Mouse (Mus musculus) hindbrain, embryonic 11.5 days (tissue): Measurements from ENCODE around the gene Smpdl3a. TPM values are rescaled to one million over a fixed set of nuclear protein-coding genes. Genes with fewer than 3 reads are reported as not detected.

Source experiments
- ATAC-seq: fragments of 200-750 bp; cut with Nextera tagmentation; 2 replicates; pipeline ENCODE4 v1.8.0; 2017; ENCODE audit warnings: mild to moderate bottlenecking, moderate TSS enrichment, moderate library complexity; ENCODE audit not compliant: low FRiP score
- DNase-seq: peaks from one replicate; pipeline ENCODE4 v3.0.0-alpha.2; 2015; ENCODE audit warnings: low spot score
- H3K27ac ChIP-seq: fragments of 300-500 bp; sonication (generic); 2 replicates; pipeline ENCODE4 v1.5.1; 2014; ENCODE audit warnings: mild to moderate bottlenecking, low read depth, low read length
- H3K27me3 ChIP-seq: fragments of 300-500 bp; sonication (generic); 2 replicates; pipeline ENCODE4 v1.6.1; 2014; ENCODE audit warnings: mild to moderate bottlenecking, low read length, moderate library complexity, mixed read lengths; ENCODE audit not compliant: control insufficient read depth, insufficient read depth
- H3K36me3 ChIP-seq: fragments of 300-500 bp; sonication (generic); 2 replicates; pipeline ENCODE4 v1.6.1; 2014; ENCODE audit warnings: mild to moderate bottlenecking, low read length, moderate library complexity, mixed read lengths; ENCODE audit not compliant: control insufficient read depth, insufficient read depth
- H3K4me1 ChIP-seq: fragments of 300-500 bp; sonication (generic); replicated peaks from 2 replicates; pipeline ENCODE4 v1.6.1; 2014; ENCODE audit warnings: low read length, mixed read lengths; ENCODE audit not compliant: control insufficient read depth, insufficient read depth
- H3K4me2 ChIP-seq: fragments of 300-500 bp; sonication (generic); replicated peaks from 2 replicates; pipeline ENCODE4 v1.6.1; 2014; ENCODE audit warnings: mild to moderate bottlenecking, low read depth, low read length
- H3K4me3 ChIP-seq: fragments of 300-500 bp; sonication (generic); 2 replicates; pipeline ENCODE4 v1.5.1; 2014; ENCODE audit warnings: low read depth, low read length
- H3K9ac ChIP-seq: fragments of 300-500 bp; sonication (generic); 2 replicates; pipeline ENCODE4 v1.6.1; 2014; ENCODE audit warnings: low read depth, low read length
- H3K9me3 ChIP-seq: fragments of 300-500 bp; sonication (generic); 2 replicates; pipeline ENCODE4 v1.6.1; 2016; ENCODE audit warnings: low read length; ENCODE audit not compliant: control insufficient read depth
- WGBS: fragments of 180-500 bp; shearing (Covaris S2); extraction: QIAGEN DNeasy Blood & Tissue Kit; methylation state at CpG from one replicate; pipeline ENCODE4 v1.1.7; 2014; 5-methylcytosine and 5-hydroxymethylcytosine counted together
- polyA plus RNA-seq: library from polyadenylated mRNA; unstranded; fragments of >200 nt; fragmentation: Nextera tagmentation; extraction: Ambion mirVana; gene quantifications from 2 replicates; pipeline ENCODE4 v1.2.1, GENCODE M21; 2014

Smpdl3a gene
- polyA plus RNA-seq, result 13.1 and 13.9 TPM in 2 replicates

- 81% methylated on average over 7 of the region's 7 CpGs for WGBS
- H3K9ac ChIP-seq, result peak within 1 kb of the TSS; percentile 64
- H3K4me1 ChIP-seq, result no peaks in the 10 kb centered on the region
- H3K27ac ChIP-seq, result peak within 1 kb of the TSS; percentile 27; the same call in 1 of the 2 replicates
- no peaks in the 10 kb centered on the region for H3K27me3 ChIP-seq
- H3K36me3 ChIP-seq, result no peaks in the 10 kb centered on the region
- ATAC-seq, result no peak
- H3K4me3 ChIP-seq, result peak within 1 kb of the TSS; percentile 48
- no peaks in the 10 kb centered on the region; the same call in 1 of the 2 replicates for H3K9me3 ChIP-seq
- DNase-seq, result peak; percentile 14
- H3K4me2 ChIP-seq, result peak within 1 kb of the TSS; percentile 91
Observed at GRCm38 (mm10) chr10:57794018-57794417, at the start of gene Smpdl3a. Gene Smpdl3a (plus strand): TSS chr10:57794335.

- H3K4me2 ChIP-seq, result no peak overlapping the region
- H3K9ac ChIP-seq, result no peak overlapping the region
- no peak overlapping the region for H3K27ac ChIP-seq
- ATAC-seq, result no peak
- no peaks in the 10 kb centered on the region for H3K4me1 ChIP-seq
- H3K36me3 ChIP-seq, result no peaks in the 10 kb centered on the region
- H3K27me3 ChIP-seq, result no peaks in the 10 kb centered on the region
- H3K9me3 ChIP-seq, result no peaks in the 10 kb centered on the region
- no peak overlapping the region for H3K4me3 ChIP-seq
- DNase-seq, result no peak
Observed at GRCm38 (mm10) chr10:57745452-57745851, 48.7 kb upstream of the Smpdl3a start.

- no peaks in the 10 kb centered on the region for H3K36me3 ChIP-seq
- H3K27me3 ChIP-seq, result no peaks in the 10 kb centered on the region
- no peaks in the 10 kb centered on the region for H3K4me1 ChIP-seq
- ATAC-seq (no peak), DNase-seq (no peak)
- H3K27ac ChIP-seq, result no peak overlapping the region
- H3K4me3 ChIP-seq, result no peak overlapping the region
- no peak overlapping the region for H3K9ac ChIP-seq
- no peak overlapping the region for H3K4me2 ChIP-seq
- no peaks in the 10 kb centered on the region for H3K9me3 ChIP-seq
Observed at GRCm38 (mm10) chr10:57747127-57747526, 47.0 kb upstream of the Smpdl3a start.

- 97% methylated on average over 1 of the region's 1 CpGs for WGBS
Observed at GRCm38 (mm10) chr10:57753343-57753742, 40.8 kb upstream of the Smpdl3a start.

GRCm38 (mm10) chr10:57755201-57755736, 38.9 kb upstream of the Smpdl3a start:
- H3K36me3 ChIP-seq, result no peaks in the 10 kb centered on the region
- no peak overlapping the region for H3K9ac ChIP-seq
- no peak overlapping the region for H3K27ac ChIP-seq
- H3K4me3 ChIP-seq, result no peak overlapping the region
- no peaks in the 10 kb centered on the region for H3K9me3 ChIP-seq
- no peaks in the 10 kb centered on the region for H3K4me1 ChIP-seq
- no peaks in the 10 kb centered on the region for H3K27me3 ChIP-seq
- DNase-seq (no peak), ATAC-seq (no peak)
- 92% methylated on average over 2 of the region's 2 CpGs for WGBS
- no peak overlapping the region for H3K4me2 ChIP-seq

More at GRCm38 (mm10) chr10:57753343-57753742, 40.8 kb upstream of the Smpdl3a start:
- Histone ChIP-seq H3K9ac (no peak overlapping the region), H3K27ac (no peak overlapping the region), H3K36me3 (no peaks in the 10 kb centered on the region), H3K9me3 (no peaks in the 10 kb centered on the region), H3K27me3 (no peaks in the 10 kb centered on the region), H3K4me2 (no peak overlapping the region), H3K4me1 (no peaks in the 10 kb centered on the region), H3K4me3 (no peak overlapping the region)
- DNase-seq (no peak), ATAC-seq (no peak)

GRCm38 (mm10) chr10:57758999-57759398, 35.1 kb upstream of the Smpdl3a start:
- ATAC-seq (no peak), DNase-seq (no peak)
- Histone ChIP-seq H3K27me3 (no peaks in the 10 kb centered on the region), H3K36me3 (no peaks in the 10 kb centered on the region), H3K9ac (no peak overlapping the region), H3K9me3 (no peaks in the 10 kb centered on the region), H3K4me3 (no peak overlapping the region), H3K4me1 (no peaks in the 10 kb centered on the region), H3K27ac (no peak overlapping the region), H3K4me2 (no peak overlapping the region)
- 94% methylated on average over 2 of the region's 2 CpGs for WGBS

- DNase-seq, result no peak
- Histone ChIP-seq H3K4me3 (no peak overlapping the region), H3K27me3 (no peaks in the 10 kb centered on the region), H3K4me2 (no peak overlapping the region), H3K27ac (no peak overlapping the region), H3K9me3 (no peaks in the 10 kb centered on the region), H3K9ac (no peak overlapping the region), H3K36me3 (no peaks in the 10 kb centered on the region), H3K4me1 (no peaks in the 10 kb centered on the region)
- ATAC-seq, result no peak
- WGBS, result 81% methylated on average over 3 of the region's 3 CpGs
Observed at GRCm38 (mm10) chr10:57760694-57761093, 33.4 kb upstream of the Smpdl3a start.

GRCm38 (mm10) chr10:57763044-57763443, 31.1 kb upstream of the Smpdl3a start:
- Histone ChIP-seq H3K9me3 (no peaks in the 10 kb centered on the region), H3K4me1 (no peaks in the 10 kb centered on the region), H3K27ac (no peak overlapping the region), H3K27me3 (no peaks in the 10 kb centered on the region), H3K9ac (no peak overlapping the region), H3K4me2 (no peak overlapping the region), H3K36me3 (no peaks in the 10 kb centered on the region), H3K4me3 (no peak overlapping the region)
- 45% methylated on average over 1 of the region's 1 CpGs for WGBS
- ATAC-seq, result no peak
- no peak for DNase-seq

DNA sequence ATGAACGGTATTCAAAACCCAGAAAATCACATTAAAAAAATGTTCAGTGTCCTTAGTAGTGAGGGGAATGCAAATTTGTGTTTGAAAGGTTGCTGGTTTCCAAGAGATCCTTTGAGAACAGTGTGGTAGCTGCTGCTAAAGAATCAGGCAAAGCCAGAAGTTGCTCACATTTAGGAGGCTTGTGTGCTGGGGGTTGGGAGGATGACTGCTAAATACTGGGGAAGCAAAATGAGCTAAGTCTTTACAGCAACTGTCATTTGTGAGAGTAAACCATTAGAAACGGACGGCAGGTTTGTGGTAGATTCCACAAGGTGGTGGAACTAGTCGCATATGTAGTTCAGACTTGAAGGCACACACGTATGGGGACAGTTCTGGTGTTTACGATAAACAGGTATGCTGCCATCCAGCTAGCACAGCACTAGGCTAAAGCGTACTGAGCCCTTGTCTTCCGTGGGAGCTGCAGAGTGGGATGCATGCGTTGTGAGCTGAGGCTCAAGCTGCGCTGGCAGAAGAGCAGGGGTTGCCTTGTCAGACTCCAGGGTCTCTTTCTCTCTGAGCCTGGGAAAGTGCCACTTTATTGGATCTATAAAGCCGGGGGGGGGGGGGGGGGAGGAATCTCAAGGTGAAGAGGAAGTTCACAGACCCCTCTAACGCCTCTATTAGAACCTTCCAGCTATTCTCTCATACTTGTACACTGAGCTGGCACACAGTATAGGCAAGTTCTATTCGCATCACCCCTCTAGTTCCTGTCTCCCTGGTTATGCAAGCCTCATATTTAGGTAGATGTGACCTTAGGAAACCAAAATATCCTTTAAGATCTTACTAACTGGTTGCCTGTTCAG, 10.6 kb upstream of the Smpdl3a start:
- Histone ChIP-seq H3K4me3 (0 out of 2 replicates have a peak overlapping the region, but pooled peaks have one; percentile 4), H3K4me1 (peaks cover 6% of the 10 kb centered on the region), H3K9ac (peak overlapping the region; percentile 31; the same call in 1 of the 2 replicates), H3K36me3 (no peaks in the 10 kb centered on the region), H3K4me2 (peak overlapping the region; percentile 25; the same call in 1 of the 2 replicates), H3K27ac (peak overlapping the region; percentile 88), H3K9me3 (no peaks in the 10 kb centered on the region), H3K27me3 (no peaks in the 10 kb centered on the region)
- WGBS, result 26% methylated on average over 12 of the region's 13 CpGs
- DNase-seq (peak; percentile 45), ATAC-seq (peak; percentile 72)
